Mouse (Mus musculus) cerebellum, postnatal 4 days (tissue): ENCODE results near the gene Olfr628.
"Not testable (repeated sequence)": the region's sequence is repeated elsewhere in the genome, so short reads cannot be mapped to it uniquely, and the experiment has no call there.

Experiments
- DNase-seq, 2 experiments: peaks; one replicate each; pipeline ENCODE4 v3.0.0; 2022; ENCODE audit warnings: low spot score in 2 of 2, mixed read lengths in 1 of 2

The Olfr628 gene

GRCm38 (mm10) chr7:103730074-103730473, at the start of gene Olfr628:
Gene Olfr628 (plus strand): TSS chr7:103730374.
- no peak for DNase-seq

GRCm38 (mm10) chr7:103682420-103682819, 47.8 kb upstream of the Olfr628 start, which contains the start of gene Olfr625-ps1:
Gene Olfr625-ps1 (plus strand): TSS chr7:103682720.
- no peak for DNase-seq

- DNase-seq = no peak
Measured at GRCm38 (mm10) chr7:103699469-103699868, 30.7 kb upstream of the Olfr628 start.

GRCm38 (mm10) chr7:103712024-103712423, 18.1 kb upstream of the Olfr628 start:
- no peak for DNase-seq

GRCm38 (mm10) chr7:103714371-103714770, 15.8 kb upstream of the Olfr628 start, which contains the start of gene Olfr243:
Gene Olfr243 (plus strand): TSS chr7:103714671.
- DNase-seq = no peak

- not testable (repeated sequence) for DNase-seq
Measured at GRCm38 (mm10) chr7:103716398-103716797, 13.8 kb upstream of the Olfr628 start.

GRCm38 (mm10) chr7:103744843-103745242, 14.7 kb downstream of the Olfr628 start, which contains the start of gene Olfr629:
Gene Olfr629 (minus strand): TSS chr7:103744943.
- DNase-seq = no peak

GRCm38 (mm10) chr7:103757233-103757632, 27.1 kb downstream of the Olfr628 start, which contains the start of gene Olfr630:
Gene Olfr630 (minus strand): TSS chr7:103757333.
- DNase-seq = no peak

- DNase-seq = not testable (repeated sequence)
Measured at GRCm38 (mm10) chr7:103762212-103762611, 32.0 kb downstream of the Olfr628 start.

GRCm38 (mm10) chr7:103767687-103768086, 37.5 kb downstream of the Olfr628 start:
- not testable (repeated sequence) for DNase-seq

GRCm38 (mm10) chr7:103771494-103771893, 41.3 kb downstream of the Olfr628 start, which contains the start of gene Olfr69:
Gene Olfr69 (minus strand): TSS chr7:103771594.
- DNase-seq = no peak

- not testable (repeated sequence) for DNase-seq
Measured at GRCm38 (mm10) chr7:103777652-103778051, 47.5 kb downstream of the Olfr628 start.

GRCm38 (mm10) chr7:103779598-103779997, 49.4 kb downstream of the Olfr628 start, which contains the start of gene Olfr68:
Gene Olfr68 (minus strand): TSS chr7:103779698.
- no peak for DNase-seq
